Mouse (Mus musculus) megakaryocyte, embryonic 14.5 days (primary cell): ENCODE results near the gene Pparg. TPM values are rescaled to one million over a fixed set of nuclear protein-coding genes. Genes with fewer than 3 reads are reported as not detected.

Experiments
- H3K27me3 ChIP-seq: replicated peaks from 2 replicates; pipeline ENCODE3; 2012; ENCODE audit warnings: inconsistent platforms
- H3K36me3 ChIP-seq: replicated peaks from 2 replicates; pipeline ENCODE3; 2012; ENCODE audit warnings: low read length, inconsistent platforms, mixed read lengths
- H3K4me1 ChIP-seq: 2 replicates; pipeline ENCODE4 v1.6.1; 2012; ENCODE audit warnings: inconsistent platforms
- H3K4me3 ChIP-seq: replicated peaks from 2 replicates; pipeline ENCODE3; 2012; ENCODE audit warnings: moderate library complexity, mild to moderate bottlenecking, inconsistent platforms
- H3K9me3 ChIP-seq: 2 replicates; pipeline ENCODE4 v1.6.1; 2012; ENCODE audit warnings: inconsistent platforms
- FLI1 ChIP-seq: IDR thresholded peaks from 2 replicates; pipeline ENCODE4 v1.6.1; 2012; ENCODE audit warnings: low read length, inconsistent platforms, mixed read lengths
- GATA1 ChIP-seq: IDR thresholded peaks from 3 replicates; pipeline ENCODE4 v1.6.1; 2012; ENCODE audit warnings: mixed read lengths, low read length, inconsistent platforms, borderline replicate concordance
- polyA plus RNA-seq: library from polyadenylated mRNA; stranded (reverse); fragments of >175 nt; gene quantifications from 2 replicates; pipeline ENCODE4 v1.2.3, GENCODE M21; 2012; ENCODE audit warnings: low replicate concordance; ENCODE audit not compliant: insufficient read depth

Pparg gene
- polyA plus RNA-seq, 1 experiment: 4.3 TPM

DNA sequence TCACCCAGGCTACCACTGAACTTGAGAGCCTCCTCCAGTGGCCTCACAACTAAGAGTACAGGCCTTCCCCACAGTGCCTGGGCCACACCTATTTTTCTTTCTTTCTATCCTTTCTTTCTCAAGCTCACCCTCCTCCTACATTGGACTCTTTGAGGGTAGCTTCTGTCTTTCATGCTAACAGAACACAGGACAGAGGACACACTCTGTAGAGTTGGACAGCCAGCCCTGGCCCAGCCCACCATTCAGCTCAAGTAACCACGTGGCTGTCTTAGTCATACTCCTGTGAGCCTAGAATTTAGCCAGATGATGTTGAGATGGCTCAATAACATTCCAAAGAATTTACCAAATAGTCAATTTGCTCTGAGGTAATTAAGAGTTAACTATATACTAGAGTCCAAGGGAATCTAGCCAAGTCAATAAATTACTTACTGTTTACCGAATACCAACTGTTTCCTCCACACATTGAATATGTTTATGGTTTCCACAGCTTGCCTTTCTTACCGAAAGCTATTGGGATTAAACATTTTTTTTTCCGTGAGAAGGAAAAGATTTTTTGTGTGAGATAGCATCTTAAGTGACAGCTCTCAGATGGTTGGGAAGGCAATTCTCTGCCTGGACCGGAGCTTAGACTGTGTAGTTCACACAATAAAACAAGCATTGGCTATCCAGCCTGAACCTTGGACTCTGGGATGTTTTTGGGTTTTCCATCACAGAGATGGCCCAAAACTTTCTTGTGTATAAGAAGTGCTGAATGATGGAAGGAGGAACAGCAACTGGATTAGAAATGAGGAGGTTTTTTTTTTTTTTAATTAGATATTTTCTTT, 10.9 kb upstream of the Pparg start:
- TF ChIP-seq GATA1 (no peak), FLI1 (no peak)

DNA sequence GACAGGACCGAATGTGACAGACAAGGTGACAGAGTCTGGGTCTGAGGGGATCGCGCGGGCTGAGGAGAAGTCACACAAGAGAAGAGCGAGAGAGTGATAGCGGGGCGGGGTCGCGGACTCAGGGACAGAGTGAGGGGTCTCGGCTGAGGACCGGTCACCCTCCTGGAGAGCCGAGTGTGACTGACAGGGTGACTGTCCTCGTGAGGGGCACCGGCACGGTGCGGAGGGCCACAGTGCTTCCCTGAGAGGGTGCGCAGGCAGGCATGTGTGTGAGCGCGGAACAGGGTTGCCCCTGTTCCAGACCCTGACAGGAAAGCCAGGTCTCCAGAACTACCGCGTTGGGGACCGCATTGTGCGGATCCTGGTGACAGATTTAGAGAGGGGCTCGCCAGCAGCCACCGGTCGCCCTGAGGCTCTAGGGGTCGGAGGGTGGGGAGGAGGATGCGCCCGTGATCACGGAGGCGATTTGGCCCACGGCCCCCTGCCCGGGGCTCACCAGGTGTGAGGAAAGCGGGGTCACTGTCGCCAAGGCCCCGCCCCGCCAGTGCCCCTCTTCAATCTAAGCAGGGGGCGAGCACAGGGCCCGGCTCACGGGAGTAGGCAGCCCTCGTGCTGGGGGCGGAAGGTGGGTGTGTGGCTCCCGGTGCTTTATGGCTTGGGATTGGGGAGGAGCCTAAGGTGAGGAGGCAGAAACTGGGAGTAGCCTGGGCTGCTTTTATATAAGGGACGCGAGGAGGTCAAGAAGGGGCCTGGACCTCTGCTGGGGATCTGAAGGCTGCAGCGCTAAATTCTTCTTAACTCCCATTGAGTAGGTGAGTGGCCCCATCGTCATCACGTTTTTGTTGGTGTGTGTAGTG, 1.1 kb downstream of the Pparg start:
- Histone ChIP-seq H3K9me3 (no peaks in the 10 kb centered on the region), H3K36me3 (no peaks in the 10 kb centered on the region), H3K4me3 (peak overlapping the region; percentile 99), H3K4me1 (peaks cover 42% of the 10 kb centered on the region), H3K27me3 (no peaks in the 10 kb centered on the region)
- no peak for TF ChIP-seq GATA1
- TF ChIP-seq FLI1: no peak

More for the DNA sequence above, 10.9 kb upstream of the Pparg start:
- Histone ChIP-seq H3K4me1 (peaks cover 11% of the 10 kb centered on the region), H3K4me3 (no peak overlapping the region), H3K27me3 (no peaks in the 10 kb centered on the region), H3K9me3 (no peaks in the 10 kb centered on the region), H3K36me3 (no peaks in the 10 kb centered on the region)

DNA sequence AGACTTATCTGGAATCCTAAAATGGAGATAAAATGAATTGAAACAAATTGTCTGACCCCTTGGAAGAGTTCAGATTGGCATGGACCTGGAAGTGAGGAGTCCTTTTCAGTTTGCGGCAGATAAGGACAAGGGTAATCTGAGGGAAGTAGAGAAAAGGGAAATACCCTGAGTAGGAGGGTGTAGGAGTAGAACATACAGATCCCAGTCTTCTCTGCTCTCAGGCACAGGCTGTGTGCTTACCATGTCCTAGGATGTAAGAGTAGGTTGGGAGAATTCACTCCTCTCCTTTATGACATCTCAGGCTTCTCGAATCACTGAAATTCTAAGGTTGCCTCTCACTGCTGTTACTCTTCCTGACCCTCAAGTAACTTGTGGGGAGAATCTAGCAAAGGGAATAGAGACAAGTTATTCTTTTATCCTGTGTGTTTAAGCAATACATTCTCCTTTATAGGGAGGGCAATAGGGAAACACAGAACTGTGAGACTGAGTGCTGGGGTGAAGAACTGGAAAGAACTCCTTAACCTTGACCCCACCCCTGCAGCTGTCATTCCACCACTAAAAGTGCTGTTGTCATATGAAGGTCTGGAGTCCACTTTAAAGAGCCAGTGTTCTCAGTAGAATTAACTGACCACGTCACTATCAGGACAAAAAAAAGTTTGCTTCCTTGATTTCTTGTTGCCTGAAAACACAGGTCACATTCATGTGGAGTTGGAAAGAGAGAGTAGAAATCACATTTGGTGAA, 6.3 kb downstream of the Pparg start:
- peaks cover 20% of the 10 kb centered on the region for H3K36me3 ChIP-seq
- H3K4me3 ChIP-seq: peak overlapping the region; percentile 12
- no peaks in the 10 kb centered on the region for H3K9me3 ChIP-seq
- TF ChIP-seq GATA1 (no peak), FLI1 (no peak)
- H3K27me3 ChIP-seq: no peaks in the 10 kb centered on the region
- H3K4me1 ChIP-seq: peaks cover 48% of the 10 kb centered on the region

DNA sequence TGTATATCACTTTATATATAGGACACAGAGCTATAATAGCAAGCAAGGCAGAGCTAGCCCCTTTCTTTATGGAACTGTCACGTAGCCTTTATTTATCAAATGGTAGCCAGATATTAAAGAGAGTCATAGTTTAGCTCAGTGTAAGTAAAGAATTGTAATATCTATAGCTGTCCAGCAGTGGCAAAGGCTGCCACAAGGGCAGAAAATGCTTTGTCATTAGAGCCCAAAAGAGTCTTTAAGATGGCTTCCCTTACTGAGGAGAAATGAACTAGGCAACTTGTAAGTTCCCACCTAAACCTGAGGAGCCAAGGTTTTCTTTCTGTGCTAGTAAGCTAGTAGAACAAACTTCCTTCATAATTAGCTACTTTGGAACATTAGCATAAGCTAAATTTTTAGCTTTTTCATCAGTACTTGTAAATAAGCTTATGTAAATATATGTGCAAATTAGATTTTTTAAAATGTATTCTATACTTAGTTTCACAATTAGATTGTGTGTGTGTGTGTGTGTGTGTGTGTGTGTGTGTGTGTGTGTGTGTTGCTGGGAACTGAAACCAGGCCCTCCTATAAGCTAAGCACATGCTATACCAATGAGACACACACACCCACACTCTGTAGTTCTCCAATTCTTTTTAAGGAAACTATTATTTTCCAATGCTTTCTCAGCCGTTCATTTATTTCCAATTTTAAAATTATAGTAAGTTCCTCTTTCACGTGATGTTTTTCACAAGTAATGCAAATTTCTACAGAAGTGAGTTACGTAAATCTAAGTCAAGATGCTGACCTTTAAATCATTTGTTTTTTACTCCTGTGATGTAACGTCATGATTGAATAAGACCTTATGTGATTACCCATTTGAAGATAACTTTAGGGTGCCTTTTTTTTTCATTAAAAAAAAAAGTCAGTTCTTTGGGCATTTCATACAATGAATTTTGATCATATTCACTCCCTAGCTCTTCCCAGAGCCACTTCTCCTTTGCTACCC, 14.4 kb downstream of the Pparg start:
- no peak overlapping the region for H3K4me3 ChIP-seq
- peaks cover 49% of the 10 kb centered on the region for H3K4me1 ChIP-seq
- no peaks in the 10 kb centered on the region for H3K27me3 ChIP-seq
- H3K9me3 ChIP-seq: no peaks in the 10 kb centered on the region
- TF ChIP-seq GATA1 (no peak), FLI1 (no peak)
- H3K36me3 ChIP-seq: peaks cover 33% of the 10 kb centered on the region

DNA sequence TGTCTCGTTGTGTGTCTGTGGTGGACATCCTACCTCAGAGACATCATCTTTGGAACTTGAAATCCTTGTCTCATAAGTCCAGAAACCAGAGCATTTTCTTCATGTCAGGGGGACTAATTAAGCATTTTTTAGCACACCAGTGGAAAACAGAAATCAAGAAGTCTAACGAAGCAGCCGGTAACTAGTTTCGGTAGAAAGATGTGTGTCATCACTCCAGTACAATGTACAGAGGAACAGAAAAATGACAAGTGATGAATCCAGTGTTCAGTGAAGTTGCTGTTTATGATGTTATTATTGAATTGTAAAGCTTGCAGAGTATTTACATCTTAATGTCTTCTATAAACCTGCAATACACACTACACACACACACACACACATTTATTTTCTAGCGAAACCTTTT, 19.8 kb downstream of the Pparg start:
- H3K4me1 ChIP-seq: peaks cover 68% of the 10 kb centered on the region
- no peaks in the 10 kb centered on the region for H3K27me3 ChIP-seq
- TF ChIP-seq GATA1 (no peak), FLI1 (no peak)
- H3K9me3 ChIP-seq: no peaks in the 10 kb centered on the region
- peaks cover 24% of the 10 kb centered on the region for H3K36me3 ChIP-seq
- peak overlapping the region; percentile 54 for H3K4me3 ChIP-seq

DNA sequence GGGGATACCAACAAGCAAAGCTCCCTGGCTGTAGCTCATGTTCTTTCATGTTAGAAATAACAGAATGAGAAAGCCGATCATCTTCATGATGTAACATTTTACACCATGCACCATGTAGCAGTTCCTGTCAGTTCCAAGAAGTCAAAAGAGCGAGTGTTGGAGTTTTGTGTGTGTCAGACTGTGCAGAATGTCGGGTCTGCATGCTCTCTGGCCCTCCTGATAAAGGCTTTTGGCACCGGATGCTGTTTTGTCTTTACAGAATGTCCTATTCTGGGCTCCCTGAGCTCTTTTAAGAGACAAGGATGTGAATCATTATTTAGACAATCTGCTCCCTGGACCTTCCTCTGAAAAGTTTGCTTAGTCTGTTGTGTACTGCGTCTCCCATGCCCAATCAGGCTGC, 22.0 kb downstream of the Pparg start:
- H3K4me1 ChIP-seq: peaks cover 73% of the 10 kb centered on the region
- H3K9me3 ChIP-seq: no peaks in the 10 kb centered on the region
- TF ChIP-seq FLI1 (no peak), GATA1 (no peak)
- peaks cover 27% of the 10 kb centered on the region for H3K36me3 ChIP-seq
- peak overlapping the region; percentile 82 for H3K4me3 ChIP-seq
- H3K27me3 ChIP-seq: no peaks in the 10 kb centered on the region

DNA sequence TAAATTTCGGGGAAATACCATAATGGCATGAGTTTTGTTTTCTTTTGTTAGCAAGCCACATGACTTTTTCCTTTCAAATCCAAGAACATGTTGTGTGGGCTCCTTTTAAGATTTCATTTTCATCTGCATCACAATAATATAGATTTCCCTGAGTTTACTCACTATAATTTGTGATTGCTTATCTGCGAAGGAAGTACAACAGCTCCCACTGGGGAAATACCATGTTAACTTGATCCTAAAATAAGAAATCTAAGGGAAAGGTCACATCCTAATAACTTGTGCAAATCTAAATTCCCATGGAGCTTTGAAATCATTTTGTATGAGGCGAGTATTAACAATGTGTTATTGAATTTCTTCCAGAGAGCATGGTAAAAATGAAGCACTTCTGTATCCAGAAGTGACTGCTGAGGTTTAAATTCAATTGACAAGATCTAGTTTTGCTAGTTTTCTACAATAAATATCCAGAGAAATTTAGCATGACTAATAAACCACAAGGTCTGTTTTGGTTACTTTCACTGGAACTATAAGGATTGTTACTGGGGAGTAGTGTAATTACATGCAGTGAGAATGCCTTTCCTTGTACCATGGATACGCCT, 29.3 kb downstream of the Pparg start:
- Histone ChIP-seq H3K9me3 (no peaks in the 10 kb centered on the region), H3K36me3 (peaks cover 63% of the 10 kb centered on the region), H3K4me1 (peaks cover 38% of the 10 kb centered on the region), H3K4me3 (no peak overlapping the region), H3K27me3 (no peaks in the 10 kb centered on the region)
- TF ChIP-seq GATA1 (no peak), FLI1 (no peak)

DNA sequence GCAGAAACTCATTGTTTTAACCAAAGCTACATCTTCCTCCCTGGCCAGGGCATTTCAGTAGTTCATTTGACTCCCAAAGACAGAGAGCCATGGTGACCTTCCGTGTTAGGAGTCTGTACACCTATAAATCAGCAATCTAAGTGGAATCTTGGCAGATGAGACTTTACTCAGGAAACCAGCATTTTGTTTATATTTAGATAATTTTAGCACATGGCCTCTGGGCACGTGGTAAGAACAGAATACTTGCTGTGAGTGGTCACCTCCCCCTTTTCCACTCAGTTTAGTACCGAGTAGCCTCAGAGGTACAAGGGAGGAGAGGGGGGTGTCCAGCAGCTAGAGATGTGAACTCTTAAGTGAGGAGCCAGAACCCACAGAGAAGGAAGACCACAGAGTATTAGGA, 36.2 kb downstream of the Pparg start:
- H3K4me1 ChIP-seq: peaks cover 43% of the 10 kb centered on the region
- H3K36me3 ChIP-seq: peaks cover 68% of the 10 kb centered on the region
- TF ChIP-seq GATA1 (no peak), FLI1 (no peak)

DNA sequence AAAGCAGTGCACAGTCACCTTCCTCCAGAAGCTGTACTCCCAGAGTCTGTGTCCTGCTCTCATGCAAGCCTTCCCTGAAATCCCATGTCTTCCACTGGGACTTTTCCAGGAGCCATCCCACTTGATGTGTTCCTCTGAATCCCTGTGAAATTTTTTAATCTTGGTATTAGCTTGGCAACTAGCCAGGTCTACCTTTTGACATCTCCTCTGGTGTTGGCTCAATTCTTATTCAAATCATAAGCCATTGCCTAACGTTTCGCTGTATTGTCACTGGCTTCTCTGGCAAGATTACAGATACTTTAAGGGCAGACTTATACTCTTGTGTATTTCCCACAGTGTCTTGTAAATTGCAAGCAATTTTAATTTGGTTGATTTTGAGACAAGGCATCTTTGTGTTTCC, 43.6 kb downstream of the Pparg start:
- Histone ChIP-seq H3K4me3 (no peak overlapping the region), H3K4me1 (peaks cover 36% of the 10 kb centered on the region), H3K27me3 (no peaks in the 10 kb centered on the region), H3K36me3 (peaks cover 58% of the 10 kb centered on the region), H3K9me3 (no peaks in the 10 kb centered on the region; the same call in 1 of the 2 replicates)
- TF ChIP-seq GATA1 (no peak), FLI1 (no peak)

More for the DNA sequence above, 36.2 kb downstream of the Pparg start:
- Histone ChIP-seq H3K27me3 (no peaks in the 10 kb centered on the region), H3K4me3 (no peak overlapping the region), H3K9me3 (no peaks in the 10 kb centered on the region; the same call in 1 of the 2 replicates)
